Mouse (Mus musculus): ENCODE data around the gene Gfra4. TPM values are rescaled to one million over a fixed set of nuclear protein-coding genes. Genes with fewer than 3 reads are reported as not detected.

Gfra4 gene
- polyA plus RNA-seq, 1 experiment from 2014 or later, result 0.52 TPM

GRCm38 (mm10) chr2:131030998-131031397, 11.9 kb downstream of the Gfra4 start:
- Histone ChIP-seq H3K4me1 (replicated peaks) (peaks cover 40% of the 10 kb centered on the region), H3K27me3 (peaks cover 4% of the 10 kb centered on the region), H3K9me3 (replicated peaks) (0 out of 2 replicates have a peak, but pooled peaks cover 4% of the 10 kb centered on the region), H3K27ac (peak overlapping the region; percentile 29; the same call in 1 of the 2 replicates), H3K4me2 (no peak overlapping the region), H3K4me3 (replicated peaks) (no peak overlapping the region), H3K36me3 (peaks cover 2% of the 10 kb centered on the region; the same call in 1 of the 2 replicates), H3K9ac (no peak overlapping the region)
- DNase-seq, result no peak
- peak; percentile 63 for ATAC-seq (ENCODE audit: low read depth)
- 79% methylated on average over 1 of the region's 1 CpGs for WGBS (ENCODE audit: insufficient replicate concordance)

- no peak for ATAC-seq (ENCODE audit: low read depth)
- 86% methylated on average over 2 of the region's 2 CpGs for WGBS (ENCODE audit: insufficient replicate concordance)
Observed at GRCm38 (mm10) chr2:131030561-131030960, 12.3 kb downstream of the Gfra4 start.

GRCm38 (mm10) chr2:131029065-131029935, 13.6 kb downstream of the Gfra4 start:
- ATAC-seq (ENCODE audit: low read depth) (no peak), DNase-seq (no peak)
- H3K27ac ChIP-seq, result peak overlapping the region; percentile 54
- H3K4me1 ChIP-seq (replicated peaks), result peaks cover 40% of the 10 kb centered on the region
- H3K36me3 ChIP-seq, result peaks cover 8% of the 10 kb centered on the region; the same call in 1 of the 2 replicates
- H3K27me3 ChIP-seq, result no peaks in the 10 kb centered on the region
- WGBS (ENCODE audit: insufficient replicate concordance), result 51% methylated on average over 9 of the region's 9 CpGs
- 0 out of 2 replicates have a peak, but pooled peaks cover 4% of the 10 kb centered on the region for H3K9me3 ChIP-seq (replicated peaks)
- H3K4me2 ChIP-seq, result no peak overlapping the region
- H3K4me3 ChIP-seq (replicated peaks), result no peak overlapping the region
- no peak overlapping the region for H3K9ac ChIP-seq

More at GRCm38 (mm10) chr2:131030561-131030960, 12.3 kb downstream of the Gfra4 start:
- Histone ChIP-seq H3K9me3 (replicated peaks) (0 out of 2 replicates have a peak, but pooled peaks cover 4% of the 10 kb centered on the region), H3K36me3 (peaks cover 6% of the 10 kb centered on the region; the same call in 1 of the 2 replicates), H3K9ac (no peak overlapping the region), H3K4me2 (no peak overlapping the region), H3K27me3 (no peaks in the 10 kb centered on the region; the same call in 1 of the 2 replicates), H3K4me1 (replicated peaks) (peaks cover 40% of the 10 kb centered on the region), H3K4me3 (replicated peaks) (no peak overlapping the region), H3K27ac (peak overlapping the region; percentile 29; the same call in 1 of the 2 replicates)
- no peak for DNase-seq

- Histone ChIP-seq H3K4me3 (replicated peaks) (no peak overlapping the region), H3K36me3 (peaks cover 19% of the 10 kb centered on the region), H3K9me3 (replicated peaks) (no peaks in the 10 kb centered on the region), H3K4me2 (no peak overlapping the region), H3K9ac (no peak overlapping the region), H3K27me3 (no peaks in the 10 kb centered on the region), H3K27ac (no peak overlapping the region), H3K4me1 (replicated peaks) (peaks cover 35% of the 10 kb centered on the region)
- ATAC-seq (ENCODE audit: low read depth) (no peak), DNase-seq (no peak)
- WGBS (ENCODE audit: insufficient replicate concordance), result 76% methylated on average over 3 of the region's 3 CpGs
Observed at GRCm38 (mm10) chr2:131026941-131027340, 15.9 kb downstream of the Gfra4 start.

DNA sequence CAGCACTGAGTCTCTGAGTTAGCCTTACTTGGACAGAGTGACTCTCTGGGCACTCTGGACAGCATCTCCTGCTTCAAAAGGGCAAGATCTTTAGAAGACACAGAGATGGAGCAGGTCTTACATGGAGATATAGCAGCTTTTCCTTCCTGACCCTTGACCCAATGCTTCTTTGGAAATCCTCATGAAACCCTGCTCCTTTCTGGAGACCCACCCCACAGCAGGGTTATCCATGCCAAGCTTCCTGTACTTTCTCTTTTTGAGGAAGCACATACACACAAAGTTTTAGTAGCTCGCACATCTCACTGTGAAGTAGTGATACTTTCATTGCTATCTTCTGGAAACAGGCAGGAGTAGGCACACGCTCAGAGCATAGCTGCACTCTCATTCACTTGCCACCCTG, 17.7 kb downstream of the Gfra4 start:
- Histone ChIP-seq H3K36me3 (peaks cover 29% of the 10 kb centered on the region), H3K9ac (no peak overlapping the region), H3K9me3 (replicated peaks) (no peaks in the 10 kb centered on the region), H3K27me3 (no peaks in the 10 kb centered on the region), H3K4me3 (replicated peaks) (no peak overlapping the region), H3K27ac (no peak overlapping the region), H3K4me1 (replicated peaks) (peaks cover 20% of the 10 kb centered on the region), H3K4me2 (no peak overlapping the region)
- DNase-seq (no peak), ATAC-seq (ENCODE audit: low read depth) (no peak)
- 76% methylated on average over 2 of the region's 2 CpGs for WGBS (ENCODE audit: insufficient replicate concordance)

DNA sequence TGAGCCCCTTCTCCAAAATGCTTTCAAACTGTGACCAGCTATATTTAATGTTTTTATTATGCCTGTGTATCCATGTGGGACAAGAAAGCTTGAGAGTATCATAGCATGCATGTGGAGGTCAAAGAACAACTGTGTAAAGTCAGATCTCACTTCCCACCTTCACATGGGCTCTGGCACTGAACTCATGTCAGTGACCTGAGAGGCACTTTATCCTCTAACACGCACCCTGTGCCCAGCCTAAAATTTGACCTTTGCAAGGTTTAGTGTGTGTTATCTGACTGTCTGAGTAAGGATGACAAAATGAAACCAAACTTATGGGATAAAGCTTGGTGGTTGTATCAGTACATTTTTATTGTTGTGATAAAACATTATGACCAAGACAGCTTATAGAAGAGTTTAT, 32.3 kb downstream of the Gfra4 start:
- WGBS (ENCODE audit: insufficient replicate concordance), result 78% methylated on average over 1 of the region's 1 CpGs
- no peak overlapping the region for H3K9ac ChIP-seq
- H3K9me3 ChIP-seq (replicated peaks), result no peaks in the 10 kb centered on the region
- H3K4me1 ChIP-seq (replicated peaks), result peaks cover 7% of the 10 kb centered on the region
- DNase-seq, result no peak
- no peak overlapping the region for H3K4me2 ChIP-seq
- no peaks in the 10 kb centered on the region for H3K27me3 ChIP-seq
- H3K36me3 ChIP-seq, result peaks cover 28% of the 10 kb centered on the region
- H3K27ac ChIP-seq, result no peak overlapping the region
- no peak overlapping the region for H3K4me3 ChIP-seq (replicated peaks)
- ATAC-seq (ENCODE audit: low read depth), result no peak

GRCm38 (mm10) chr2:131009123-131009522, 33.8 kb downstream of the Gfra4 start:
- H3K4me2 ChIP-seq, result no peak overlapping the region
- DNase-seq (no peak), ATAC-seq (ENCODE audit: low read depth) (peak; percentile 57)
- H3K4me3 ChIP-seq (replicated peaks), result no peak overlapping the region
- H3K9me3 ChIP-seq (replicated peaks), result no peaks in the 10 kb centered on the region
- H3K4me1 ChIP-seq (replicated peaks), result peaks cover 7% of the 10 kb centered on the region
- 33% methylated on average over 2 of the region's 2 CpGs for WGBS (ENCODE audit: insufficient replicate concordance)
- H3K27ac ChIP-seq, result no peak overlapping the region
- no peak overlapping the region for H3K9ac ChIP-seq
- H3K27me3 ChIP-seq, result no peaks in the 10 kb centered on the region
- peaks cover 27% of the 10 kb centered on the region for H3K36me3 ChIP-seq

- no peak overlapping the region for H3K27ac ChIP-seq
- DNase-seq (no peak), ATAC-seq (ENCODE audit: low read depth) (no peak)
- H3K9me3 ChIP-seq (replicated peaks), result no peaks in the 10 kb centered on the region
- peaks cover 4% of the 10 kb centered on the region; the same call in 1 of the 2 replicates for H3K36me3 ChIP-seq
- no peak overlapping the region for H3K4me2 ChIP-seq
- no peaks in the 10 kb centered on the region for H3K4me1 ChIP-seq (replicated peaks)
- no peak overlapping the region for H3K9ac ChIP-seq
- H3K27me3 ChIP-seq, result no peaks in the 10 kb centered on the region
- 87% methylated on average over 2 of the region's 2 CpGs for WGBS (ENCODE audit: insufficient replicate concordance)
- no peak overlapping the region for H3K4me3 ChIP-seq (replicated peaks)
Observed at GRCm38 (mm10) chr2:130992818-130993217, 50.1 kb downstream of the Gfra4 start.

Small RNA genes lying within 50 kb of the gene (microRNA-seq; reads per million reads assigned to microRNA genes)
- gene Mir6973b, result not detected

Other genes with a start within 250 kb of the Gfra4 start
- gene 4930402H24Rik, start 136.7 kb downstream of the Gfra4 start, polyA plus RNA-seq (2015; fragmentation: Nextera tagmentation; extraction: Ambion mirVana), result 10.2 and 11.3 TPM in 2 replicates
- gene Atrn, start 136.6 kb downstream of the Gfra4 start, polyA plus RNA-seq (2015; fragmentation: Nextera tagmentation; extraction: Ambion mirVana), result 1.5 and 2.1 TPM in 2 replicates
- gene Adam33, start 20.7 kb upstream of the Gfra4 start, polyA plus RNA-seq (2015; fragmentation: Nextera tagmentation; extraction: Ambion mirVana), result 0.45 and 0.71 TPM in 2 replicates
- gene Siglec1, start 43.7 kb upstream of the Gfra4 start, polyA plus RNA-seq (2015; fragmentation: Nextera tagmentation; extraction: Ambion mirVana), result 0.49 and 0.56 TPM in 2 replicates
- gene Hspa12b, start 84.2 kb upstream of the Gfra4 start, polyA plus RNA-seq (2015; fragmentation: Nextera tagmentation; extraction: Ambion mirVana), result 2.1 and 2.2 TPM in 2 replicates
- not detected in 2 replicates for gene Gm11037, start 90.4 kb upstream of the Gfra4 start, polyA plus RNA-seq (2015; fragmentation: Nextera tagmentation; extraction: Ambion mirVana)
- 124 and 129 TPM in 2 replicates for gene 1700037H04Rik, start 117.0 kb upstream of the Gfra4 start, polyA plus RNA-seq (2015; fragmentation: Nextera tagmentation; extraction: Ambion mirVana)
- 3.5 and 4.5 TPM in 2 replicates for gene Cenpb, start 137.0 kb upstream of the Gfra4 start, polyA plus RNA-seq (2015; fragmentation: Nextera tagmentation; extraction: Ambion mirVana)
- gene Cdc25b, start 143.9 kb upstream of the Gfra4 start, polyA plus RNA-seq (2015; fragmentation: Nextera tagmentation; extraction: Ambion mirVana), result 171 and 201 TPM in 2 replicates
- 1.1 and 1.2 TPM in 2 replicates for gene Spef1, start 144.2 kb upstream of the Gfra4 start, polyA plus RNA-seq (2015; fragmentation: Nextera tagmentation; extraction: Ambion mirVana)
- 18.1 and 19.7 TPM in 2 replicates for gene Ap5s1, start 164.0 kb upstream of the Gfra4 start, polyA plus RNA-seq (2015; fragmentation: Nextera tagmentation; extraction: Ambion mirVana)
- gene Mavs, start 191.0 kb upstream of the Gfra4 start, polyA plus RNA-seq (2015; fragmentation: Nextera tagmentation; extraction: Ambion mirVana), result 27.1 and 31.1 TPM in 2 replicates
- gene Pank2, start 219.4 kb upstream of the Gfra4 start, polyA plus RNA-seq (2015; fragmentation: Nextera tagmentation; extraction: Ambion mirVana), result 21.9 and 27.8 TPM in 2 replicates

Data from liver, embryonic 13.5 days (tissue).